Mouse (Mus musculus) NIH3T3 (cell line): Measurements from ENCODE around the gene Sirpb1c.
"Not testable (repeated sequence)": the region's sequence is repeated elsewhere in the genome, so short reads cannot be mapped to it uniquely, and the experiment has no call there.

Experiments used
- DNase-seq: peaks from one replicate; pipeline ENCODE4 v3.0.0-alpha.2; 2012; ENCODE audit warnings: low read depth

The Sirpb1c gene

DNA sequence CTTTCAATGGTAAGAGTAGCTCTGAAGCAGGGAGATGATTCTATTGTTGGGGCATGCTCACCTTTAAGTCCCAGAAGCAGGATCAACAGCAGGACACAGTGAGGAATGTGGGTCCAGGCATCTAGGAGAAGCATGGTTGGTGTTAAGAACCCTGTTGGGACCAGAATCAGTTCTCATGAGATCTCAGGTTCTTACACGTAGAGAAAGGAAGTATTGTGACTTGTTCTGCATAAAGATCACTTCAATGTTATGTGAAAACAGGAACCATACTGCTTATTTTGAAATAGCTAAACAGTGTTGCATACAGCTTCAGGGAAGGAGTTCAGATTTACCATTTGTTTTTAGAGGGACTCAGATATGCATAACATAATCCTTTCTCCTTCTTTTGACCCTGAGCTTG, at the start of gene Sirpb1c:
Sirpb1c (minus strand) TSS at position 249 of the 400 bp plus-strand sequence.
- DNase-seq, result not testable (repeated sequence)

DNA sequence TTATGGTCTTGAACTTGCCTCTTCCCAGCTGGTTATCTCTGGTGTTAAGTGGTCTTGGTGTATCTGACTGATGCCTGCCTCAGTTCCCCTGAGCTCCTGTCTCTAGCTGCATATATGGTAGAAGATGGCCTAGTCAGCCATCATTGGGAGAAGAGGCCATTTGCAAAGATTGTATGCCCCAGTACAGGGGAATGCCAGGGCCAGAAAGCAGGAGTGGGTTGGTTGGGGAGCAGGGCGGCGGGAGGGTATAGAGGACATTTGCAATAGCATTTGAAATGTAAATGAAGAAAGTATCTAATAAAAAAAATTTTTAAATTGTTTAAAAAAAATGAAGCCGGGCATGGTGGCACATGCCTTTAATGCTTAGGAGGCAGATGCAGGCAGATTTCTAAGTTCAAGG, 38.1 kb upstream of the Sirpb1c start:
- DNase-seq, result no peak

DNA sequence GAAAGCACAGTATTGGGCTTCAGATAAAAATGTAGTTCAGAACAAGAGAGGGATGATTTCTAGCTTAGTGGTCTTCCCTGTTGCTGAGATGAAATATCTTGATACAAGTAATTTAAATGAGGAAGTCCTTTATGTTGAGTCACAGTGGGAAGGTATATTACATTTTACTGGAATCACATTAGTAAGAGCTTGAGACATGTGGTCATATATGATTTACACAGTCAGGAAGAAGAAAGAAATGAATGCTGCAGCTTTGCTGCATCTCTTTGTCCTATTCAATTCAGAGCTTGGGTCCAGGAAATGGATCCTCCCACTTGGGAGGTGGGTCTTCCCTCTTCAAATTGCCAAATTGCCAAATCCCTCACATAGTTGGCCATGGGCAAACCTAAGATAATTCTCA, 7.4 kb upstream of the Sirpb1c start:
- DNase-seq, result not testable (repeated sequence)

DNA sequence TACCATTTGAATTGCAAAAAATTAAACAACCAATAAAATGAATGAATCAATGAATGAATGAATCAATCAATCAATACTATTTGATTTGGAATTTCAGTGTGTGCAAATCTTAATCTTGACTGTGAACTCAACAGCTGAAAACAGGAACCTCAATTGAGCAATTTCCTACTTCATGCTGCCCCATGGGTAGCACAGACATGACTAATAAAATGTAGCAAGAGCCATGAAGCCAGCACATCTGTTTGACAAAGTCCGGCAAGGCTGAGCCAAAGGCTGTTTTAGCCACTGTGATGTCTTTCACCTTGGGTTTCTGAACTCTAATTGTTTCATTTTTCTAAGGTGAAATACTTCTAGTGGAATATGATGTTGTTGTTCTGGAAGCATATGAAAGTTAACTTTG, 1.6 kb upstream of the Sirpb1c start:
- DNase-seq, result no peak

DNA sequence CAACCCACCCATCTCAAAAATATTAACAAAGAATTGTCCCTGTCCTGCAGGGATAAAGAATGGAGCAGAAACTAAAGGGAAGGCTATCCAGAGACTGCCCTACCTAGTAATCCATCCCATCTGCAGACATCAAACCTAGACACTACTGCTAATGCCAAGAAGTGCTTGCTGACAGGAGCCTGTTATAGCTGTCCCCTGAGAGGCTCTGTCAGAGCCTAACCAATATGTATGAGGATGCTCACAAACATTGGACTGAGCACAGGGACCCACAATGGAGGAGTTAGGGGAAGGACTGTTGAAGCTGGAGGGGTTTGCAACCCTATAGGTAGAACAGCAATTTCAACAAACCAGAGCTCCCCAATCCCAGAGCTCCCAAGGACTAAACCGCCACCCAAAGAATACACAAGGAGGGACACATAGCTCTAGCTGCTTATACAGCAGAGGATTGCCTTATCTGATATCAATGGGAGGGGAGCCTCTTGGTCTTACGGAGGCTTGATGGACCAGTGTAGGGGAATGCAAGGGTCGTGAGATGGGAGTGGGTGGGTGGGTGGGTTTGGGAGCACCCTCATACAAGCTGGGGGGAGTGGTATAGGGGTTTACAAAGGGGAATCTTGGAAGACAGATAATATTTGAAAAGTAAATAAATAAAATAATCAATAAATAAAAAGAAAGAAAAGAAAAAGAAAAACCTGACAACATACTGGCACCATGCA, 838 bp downstream of the Sirpb1c start:
- no peak for DNase-seq

DNA sequence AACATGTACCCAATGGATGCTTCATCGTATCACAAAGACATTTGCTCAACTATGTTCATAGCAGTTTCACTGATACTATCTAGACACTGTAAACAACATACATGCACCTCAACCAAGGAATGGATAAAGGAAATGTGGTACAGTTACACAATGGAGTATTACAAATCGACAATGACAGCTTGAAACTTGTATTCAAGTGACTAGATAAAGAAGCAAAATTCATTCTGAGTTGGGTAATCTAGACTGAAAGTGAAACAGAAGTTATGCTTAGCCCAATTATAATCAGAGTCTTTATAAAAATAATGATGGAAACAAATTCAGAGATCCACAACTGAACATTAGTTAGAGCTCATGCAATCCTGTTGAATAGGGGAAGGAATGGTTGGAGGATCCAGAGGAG, 74.7 kb downstream of the Sirpb1c start:
- not testable (repeated sequence) for DNase-seq
